Mouse (Mus musculus) stomach, postnatal 0 days (tissue): ENCODE measurements around the gene Gm10974. TPM values are rescaled to one million over a fixed set of nuclear protein-coding genes. Genes with fewer than 3 reads are reported as not detected.
A peak's percentile ranks its signal among the peaks of the same experiment; 100 is the strongest.

Experiments used
- ATAC-seq: fragments of 200-750 bp; cut with Nextera tagmentation; 2 replicates; pipeline ENCODE4 v1.8.0; 2017; ENCODE audit not compliant: low FRiP score, low TSS enrichment
- DNase-seq: peaks from one replicate; pipeline ENCODE4 v3.0.0-alpha.2; 2016; ENCODE audit warnings: low spot score
- H3K27ac ChIP-seq: fragments of 300-500 bp; sonication (generic); replicated peaks from 2 replicates; pipeline ENCODE4 v1.5.1; 2014; ENCODE audit warnings: mild to moderate bottlenecking, control low read depth
- H3K27me3 ChIP-seq: fragments of 300-500 bp; sonication (generic); 2 replicates; pipeline ENCODE4 v1.6.1; 2014; ENCODE audit warnings: low read length; ENCODE audit not compliant: control insufficient read depth, insufficient read depth
- H3K36me3 ChIP-seq: fragments of 300-500 bp; sonication (generic); 2 replicates; pipeline ENCODE4 v1.6.1; 2014; ENCODE audit warnings: low read length, mixed read lengths; ENCODE audit not compliant: control insufficient read depth, insufficient read depth
- H3K4me1 ChIP-seq: fragments of 300-500 bp; sonication (generic); replicated peaks from 2 replicates; pipeline ENCODE4 v1.6.1; 2014; ENCODE audit warnings: antibody characterized with exemption; ENCODE audit not compliant: control insufficient read depth, insufficient read depth
- H3K4me2 ChIP-seq: fragments of 300-500 bp; sonication (generic); replicated peaks from 2 replicates; pipeline ENCODE4 v1.6.1; 2014; ENCODE audit warnings: low read depth, mild to moderate bottlenecking, control low read depth, moderate library complexity
- H3K4me3 ChIP-seq: fragments of 300-500 bp; sonication (generic); 2 replicates; pipeline ENCODE4 v1.5.1; 2014; ENCODE audit warnings: low read depth, low read length, control low read depth
- H3K9ac ChIP-seq: fragments of 300-500 bp; sonication (generic); 2 replicates; pipeline ENCODE4 v1.6.1; 2014; ENCODE audit warnings: mild to moderate bottlenecking, low read length, control low read depth, mixed read lengths
- H3K9me3 ChIP-seq: fragments of 300-500 bp; sonication (generic); 2 replicates; pipeline ENCODE4 v1.6.1; 2016; ENCODE audit warnings: low read length; ENCODE audit not compliant: control insufficient read depth
- CTCF ChIP-seq: IDR thresholded peaks from 2 replicates; pipeline ENCODE4 v1.5.1; 2016; ENCODE audit warnings: antibody characterized with exemption, low read depth, mild to moderate bottlenecking, moderate library complexity
- EP300 ChIP-seq: optimal IDR thresholded peaks from 2 replicates; pipeline ENCODE3; 2016; ENCODE audit warnings: antibody characterized with exemption
- WGBS: fragments of 180-500 bp; shearing (Covaris S2); extraction: QIAGEN DNeasy Blood & Tissue Kit; methylation state at CpG from one replicate; pipeline ENCODE4 v1.1.7; 2014; 5-methylcytosine and 5-hydroxymethylcytosine counted together
- polyA plus RNA-seq: library from polyadenylated mRNA; unstranded; fragments of >200 nt; fragmentation: Nextera tagmentation; extraction: Ambion mirVana; gene quantifications from 2 replicates; pipeline ENCODE4 v1.2.1, GENCODE M21; 2015

The Gm10974 gene
- polyA plus RNA-seq, 1 experiment from 2014 or later: not detected

GRCm38 (mm10) chr7:66342323-66342722 is 23.4 kb upstream of the Gm10974 start:
- H3K27me3 ChIP-seq: no peaks in the 10 kb centered on the region

DNA sequence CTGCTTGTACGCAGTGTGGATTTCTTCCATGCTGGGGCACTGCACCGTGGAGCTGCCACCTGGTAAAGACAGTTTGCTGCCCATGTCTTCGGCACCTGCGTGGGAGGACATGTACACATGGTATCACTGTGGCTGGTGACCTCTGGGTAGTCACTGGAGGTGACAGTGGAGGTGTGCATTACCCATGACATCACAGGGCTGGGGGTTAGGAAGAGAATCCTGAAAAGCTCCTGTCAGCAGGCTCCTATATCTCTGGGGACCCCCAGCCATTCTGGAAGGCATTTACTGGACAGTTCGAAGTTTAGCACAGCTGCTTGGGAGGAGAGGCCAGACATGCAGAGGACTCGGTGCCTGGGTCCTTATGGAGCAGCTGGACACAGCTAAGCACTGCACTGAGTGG is 22.9 kb upstream of the Gm10974 start:
- ATAC-seq (no peak), DNase-seq (no peak)
- no peaks in the 10 kb centered on the region for H3K27me3 ChIP-seq
- no peaks in the 10 kb centered on the region for H3K36me3 ChIP-seq
- H3K4me3 ChIP-seq: no peak overlapping the region
- H3K9ac ChIP-seq: peak overlapping the region; percentile 27; the same call in 1 of the 2 replicates
- H3K9me3 ChIP-seq: no peaks in the 10 kb centered on the region
- no peak overlapping the region for H3K27ac ChIP-seq
- TF ChIP-seq EP300: no peak
- TF ChIP-seq CTCF: no peak
- peaks cover 8% of the 10 kb centered on the region for H3K4me1 ChIP-seq
- WGBS: 75% methylated on average over 6 of the region's 6 CpGs
- no peak overlapping the region for H3K4me2 ChIP-seq

More at GRCm38 (mm10) chr7:66342323-66342722, 23.4 kb upstream of the Gm10974 start:
- peak; percentile 69 for DNase-seq
- H3K27ac ChIP-seq: no peak overlapping the region
- H3K9me3 ChIP-seq: no peaks in the 10 kb centered on the region
- no peak overlapping the region for H3K4me2 ChIP-seq
- no peak overlapping the region for H3K9ac ChIP-seq
- H3K36me3 ChIP-seq: no peaks in the 10 kb centered on the region
- no peak for TF ChIP-seq EP300
- peak; percentile 82 for TF ChIP-seq CTCF
- ATAC-seq: peak; percentile 17; the same call in 1 of the 2 replicates
- H3K4me3 ChIP-seq: no peak overlapping the region
- peaks cover 8% of the 10 kb centered on the region for H3K4me1 ChIP-seq
- 50% methylated on average over 4 of the region's 4 CpGs for WGBS

DNA sequence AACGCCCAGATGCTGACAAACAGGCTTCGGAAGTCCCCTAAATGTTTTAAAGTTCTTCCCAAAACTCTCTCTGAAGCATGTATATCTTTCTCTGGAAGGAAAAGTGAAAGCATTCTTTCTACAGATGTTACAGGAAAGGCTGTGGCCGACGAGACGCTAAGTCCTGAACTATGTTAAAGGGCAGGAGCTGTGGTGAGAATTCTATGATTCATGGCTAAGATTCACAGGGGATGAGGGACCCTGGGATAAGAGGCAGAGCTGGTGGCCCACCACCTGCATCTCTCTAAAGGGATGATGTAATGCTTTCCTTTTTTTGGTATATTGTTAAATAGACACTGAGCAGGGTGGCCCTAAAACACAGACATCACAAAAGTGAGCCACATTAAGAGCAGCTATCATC is 22.4 kb upstream of the Gm10974 start:
- Histone ChIP-seq H3K27me3 (no peaks in the 10 kb centered on the region), H3K9me3 (no peaks in the 10 kb centered on the region), H3K27ac (no peak overlapping the region), H3K9ac (no peak overlapping the region), H3K4me1 (peaks cover 8% of the 10 kb centered on the region), H3K4me3 (no peak overlapping the region), H3K36me3 (no peaks in the 10 kb centered on the region), H3K4me2 (no peak overlapping the region)
- TF ChIP-seq EP300 (no peak), CTCF (no peak)
- no peak for ATAC-seq
- no peak for DNase-seq
- WGBS: 56% methylated on average over 5 of the region's 5 CpGs

DNA sequence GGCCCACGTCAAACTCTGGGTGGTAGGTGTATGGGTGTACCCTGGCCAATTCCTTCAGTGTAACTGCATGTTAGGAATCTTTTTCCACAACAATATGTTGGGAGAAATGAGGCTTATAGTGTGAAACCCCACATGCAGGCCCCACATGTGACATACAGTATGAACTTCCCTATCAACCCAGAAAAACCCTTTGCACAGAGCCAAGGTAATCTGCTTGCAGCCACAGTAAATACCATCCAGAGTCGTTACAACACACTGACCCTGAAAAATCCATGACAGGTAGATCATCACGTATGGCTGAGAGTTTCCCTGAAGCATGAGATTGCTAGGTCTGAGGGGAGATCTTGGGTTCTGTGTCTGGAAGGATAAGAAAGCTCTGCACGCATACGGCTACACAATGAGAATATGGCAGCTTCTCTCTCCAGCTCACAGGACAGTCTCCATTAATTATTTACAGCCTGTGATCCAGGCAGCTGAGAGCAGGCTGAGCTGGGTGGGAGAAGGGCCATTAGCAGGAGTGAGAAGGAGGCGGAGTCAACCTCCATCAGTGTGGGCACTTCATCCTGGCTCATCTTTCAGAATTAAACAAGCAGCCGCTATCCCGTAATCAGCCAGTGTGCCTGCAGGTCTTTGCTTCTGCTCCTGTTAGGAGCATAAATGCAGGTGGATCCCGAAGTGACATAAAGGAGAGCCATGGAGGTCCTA is 18.6 kb upstream of the Gm10974 start:
- no peaks in the 10 kb centered on the region for H3K9me3 ChIP-seq
- no peaks in the 10 kb centered on the region for H3K27me3 ChIP-seq
- H3K9ac ChIP-seq: no peak overlapping the region
- TF ChIP-seq CTCF (no peak), EP300 (no peak)
- ATAC-seq (no peak), DNase-seq (no peak)
- no peak overlapping the region for H3K27ac ChIP-seq
- H3K4me1 ChIP-seq: no peaks in the 10 kb centered on the region
- no peak overlapping the region for H3K4me3 ChIP-seq
- no peak overlapping the region for H3K4me2 ChIP-seq
- WGBS: 48% methylated on average over 9 of the region's 9 CpGs
- H3K36me3 ChIP-seq: no peaks in the 10 kb centered on the region

DNA sequence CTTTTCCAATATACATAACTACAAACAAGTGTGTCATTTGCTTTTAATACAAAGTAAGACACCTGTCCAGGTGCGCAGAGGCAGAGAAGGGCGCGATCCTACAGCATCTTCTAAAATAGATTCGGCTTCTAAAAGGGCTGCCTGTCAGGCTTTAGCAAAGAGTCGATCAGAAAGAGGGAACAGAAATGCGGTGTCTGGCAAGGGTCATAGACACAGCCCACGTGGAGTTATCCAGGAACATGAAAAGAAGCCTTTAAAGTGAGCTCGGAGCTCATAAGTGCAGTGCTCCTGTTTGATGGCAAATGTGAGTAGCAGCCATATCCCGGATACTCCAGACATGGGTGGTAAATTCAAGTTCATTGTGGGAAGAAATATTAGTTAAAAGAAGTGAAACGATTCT is 17.1 kb upstream of the Gm10974 start:
- Histone ChIP-seq H3K4me2 (no peak overlapping the region), H3K27ac (no peak overlapping the region), H3K9ac (no peak overlapping the region), H3K27me3 (no peaks in the 10 kb centered on the region), H3K4me3 (no peak overlapping the region), H3K9me3 (no peaks in the 10 kb centered on the region), H3K4me1 (no peaks in the 10 kb centered on the region), H3K36me3 (no peaks in the 10 kb centered on the region)
- TF ChIP-seq EP300 (no peak), CTCF (no peak)
- no peak for DNase-seq
- ATAC-seq: no peak
- 81% methylated on average over 10 of the region's 10 CpGs for WGBS

- TF ChIP-seq EP300 (no peak), CTCF (no peak)
- 42% methylated on average over 11 of the region's 11 CpGs for WGBS
- peak; percentile 69; the same call in 1 of the 2 replicates for ATAC-seq
- peak; percentile 46 for DNase-seq
- Histone ChIP-seq H3K9ac (no peak overlapping the region), H3K4me2 (no peak overlapping the region), H3K4me1 (no peaks in the 10 kb centered on the region), H3K9me3 (no peaks in the 10 kb centered on the region), H3K36me3 (no peaks in the 10 kb centered on the region), H3K27ac (no peak overlapping the region), H3K27me3 (no peaks in the 10 kb centered on the region), H3K4me3 (no peak overlapping the region)
Observed at GRCm38 (mm10) chr7:66349670-66350069, 16.0 kb upstream of the Gm10974 start.
